Mouse (Mus musculus) neural tube, embryonic 14.5 days (tissue): ENCODE results near the gene Rcan1. TPM values are rescaled to one million over a fixed set of nuclear protein-coding genes. Genes with fewer than 3 reads are reported as not detected.

ENCODE experiments used
- ATAC-seq: fragments of 200-750 bp; cut with Nextera tagmentation; 2 replicates; pipeline ENCODE4 v1.8.0; 2017; ENCODE audit warnings: low read depth, mild to moderate bottlenecking, moderate TSS enrichment, moderate library complexity
- H3K27ac ChIP-seq: fragments of 300-500 bp; sonication (generic); 2 replicates; pipeline ENCODE4 v1.5.1; 2014; ENCODE audit warnings: low read depth, mild to moderate bottlenecking, control low read depth, low read length, moderate library complexity, mixed read lengths
- H3K27me3 ChIP-seq: fragments of 300-500 bp; sonication (generic); 2 replicates; pipeline ENCODE4 v1.6.1; 2014; ENCODE audit warnings: low read length; ENCODE audit not compliant: control insufficient read depth, insufficient read depth
- H3K36me3 ChIP-seq: fragments of 300-500 bp; sonication (generic); 2 replicates; pipeline ENCODE4 v1.6.1; 2014; ENCODE audit warnings: low read length, mixed read lengths; ENCODE audit not compliant: control insufficient read depth, insufficient read depth
- H3K4me1 ChIP-seq: fragments of 300-500 bp; sonication (generic); 2 replicates; pipeline ENCODE4 v1.6.1; 2014; ENCODE audit warnings: low read length; ENCODE audit not compliant: control insufficient read depth, insufficient read depth
- H3K4me2 ChIP-seq: fragments of 300-500 bp; sonication (generic); 2 replicates; pipeline ENCODE4 v1.6.1; 2014; ENCODE audit warnings: mild to moderate bottlenecking, low read depth, low read length, control low read depth
- H3K4me3 ChIP-seq: fragments of 300-500 bp; sonication (generic); 2 replicates; pipeline ENCODE4 v1.5.1; 2014; ENCODE audit warnings: low read depth, low read length, control low read depth, mixed read lengths
- H3K9ac ChIP-seq: fragments of 300-500 bp; sonication (generic); replicated peaks from 2 replicates; pipeline ENCODE4 v1.6.1; 2014; ENCODE audit warnings: low read depth, mild to moderate bottlenecking, control low read depth, low read length, mixed read lengths
- H3K9me3 ChIP-seq: fragments of 300-500 bp; sonication (generic); 2 replicates; pipeline ENCODE4 v1.6.1; 2016; ENCODE audit warnings: low read length; ENCODE audit not compliant: control insufficient read depth
- WGBS: fragments of 180-500 bp; shearing (Covaris S2); extraction: QIAGEN DNeasy Blood & Tissue Kit; methylation state at CpG from one replicate; pipeline ENCODE4 v1.1.7; 2014; 5-methylcytosine and 5-hydroxymethylcytosine counted together
- polyA plus RNA-seq: library from polyadenylated mRNA; unstranded; fragments of >200 nt; fragmentation: Nextera tagmentation; extraction: Ambion mirVana; gene quantifications from 2 replicates; pipeline ENCODE4 v1.2.1, GENCODE M21; 2014

The Rcan1 gene
- polyA plus RNA-seq, 1 experiment from 2014 or later: 70.6 TPM

DNA sequence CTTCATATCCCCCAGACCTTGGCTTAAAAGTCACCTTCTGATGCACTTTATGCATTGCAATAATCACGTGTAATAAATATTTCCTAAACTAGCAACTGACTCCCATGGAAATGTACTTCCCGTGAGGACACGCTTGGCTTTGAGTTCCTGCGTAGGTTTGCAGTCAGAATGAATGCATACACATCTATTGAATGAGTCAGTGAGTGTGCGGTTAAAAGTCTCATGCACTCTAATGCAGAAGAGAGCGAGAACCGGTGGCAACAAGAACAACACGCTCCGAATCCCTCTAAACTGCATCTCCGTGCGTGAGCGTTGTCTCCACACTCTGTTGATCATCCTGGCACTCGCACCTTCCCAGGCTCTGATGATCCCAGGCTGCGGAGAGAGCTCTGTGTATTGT lies 21.6 kb downstream of the Rcan1 start:
- H3K9ac ChIP-seq: no peak overlapping the region
- H3K27me3 ChIP-seq: no peaks in the 10 kb centered on the region
- H3K4me2 ChIP-seq: no peak overlapping the region
- ATAC-seq: no peak
- no peaks in the 10 kb centered on the region for H3K9me3 ChIP-seq
- no peaks in the 10 kb centered on the region for H3K36me3 ChIP-seq
- WGBS: 93% methylated on average over 14 of the region's 14 CpGs
- H3K4me1 ChIP-seq: no peaks in the 10 kb centered on the region
- no peak overlapping the region for H3K27ac ChIP-seq
- H3K4me3 ChIP-seq: no peak overlapping the region

GRCm38 (mm10) chr16:92445377-92445776 lies 25.3 kb downstream of the Rcan1 start:
- H3K9ac ChIP-seq: no peak overlapping the region
- WGBS: 66% methylated on average over 10 of the region's 10 CpGs

DNA sequence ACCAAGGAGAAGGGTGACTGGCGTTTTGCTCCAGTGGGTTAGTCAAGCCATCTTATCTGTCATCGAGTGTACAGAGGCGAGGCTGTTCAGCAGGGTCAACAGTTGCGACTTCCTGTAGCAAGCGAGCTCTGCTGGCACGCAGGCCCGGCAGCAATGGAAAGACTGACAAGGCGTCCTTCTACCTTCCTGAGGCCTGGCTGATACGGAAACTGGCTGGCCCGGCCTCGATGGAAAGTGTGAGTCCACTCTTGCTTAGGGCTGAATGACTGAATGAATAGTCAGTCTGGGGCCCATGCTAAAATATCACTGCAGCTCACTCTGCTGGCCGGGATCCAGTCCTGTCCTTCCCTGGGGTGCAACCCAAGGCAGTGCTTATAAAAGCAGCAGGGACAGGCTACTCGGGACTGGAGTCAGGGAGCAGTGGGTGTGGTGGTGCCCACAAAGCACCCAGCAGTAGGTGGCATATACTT lies 27.0 kb downstream of the Rcan1 start:
- Histone ChIP-seq H3K27ac (no peak overlapping the region), H3K4me1 (0 out of 2 replicates have a peak, but pooled peaks cover 3% of the 10 kb centered on the region), H3K4me2 (no peak overlapping the region), H3K27me3 (no peaks in the 10 kb centered on the region), H3K4me3 (no peak overlapping the region), H3K9ac (no peak overlapping the region), H3K36me3 (0 out of 2 replicates have a peak, but pooled peaks cover 3% of the 10 kb centered on the region), H3K9me3 (no peaks in the 10 kb centered on the region)
- WGBS: 77% methylated on average over 13 of the region's 13 CpGs
- ATAC-seq: no peak

More at GRCm38 (mm10) chr16:92445377-92445776, 25.3 kb downstream of the Rcan1 start:
- Histone ChIP-seq H3K4me3 (no peak overlapping the region), H3K4me2 (no peak overlapping the region), H3K27ac (no peak overlapping the region), H3K4me1 (0 out of 2 replicates have a peak, but pooled peaks cover 3% of the 10 kb centered on the region), H3K36me3 (no peaks in the 10 kb centered on the region), H3K9me3 (no peaks in the 10 kb centered on the region), H3K27me3 (no peaks in the 10 kb centered on the region)
- ATAC-seq: no peak

DNA sequence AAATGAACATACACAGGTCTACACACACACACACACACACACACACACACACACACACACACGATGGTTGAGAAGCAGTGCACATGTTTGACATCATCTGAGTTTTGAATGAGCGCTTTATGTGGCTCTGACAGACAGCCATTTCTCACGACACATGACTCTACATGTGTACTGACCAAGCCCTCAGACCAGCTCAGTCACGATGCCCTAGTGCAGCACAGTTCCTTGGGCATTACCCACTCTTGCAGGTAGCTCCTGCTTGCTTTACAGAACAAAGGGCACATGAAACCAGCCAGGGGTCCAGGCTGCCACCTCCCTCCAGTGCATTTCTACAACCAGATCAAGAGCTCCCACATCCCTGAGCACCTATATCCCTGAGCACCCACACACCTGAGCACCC lies 27.7 kb downstream of the Rcan1 start:
- no peak for ATAC-seq
- 90% methylated on average over 4 of the region's 4 CpGs for WGBS
- H3K36me3 ChIP-seq: 0 out of 2 replicates have a peak, but pooled peaks cover 3% of the 10 kb centered on the region

DNA sequence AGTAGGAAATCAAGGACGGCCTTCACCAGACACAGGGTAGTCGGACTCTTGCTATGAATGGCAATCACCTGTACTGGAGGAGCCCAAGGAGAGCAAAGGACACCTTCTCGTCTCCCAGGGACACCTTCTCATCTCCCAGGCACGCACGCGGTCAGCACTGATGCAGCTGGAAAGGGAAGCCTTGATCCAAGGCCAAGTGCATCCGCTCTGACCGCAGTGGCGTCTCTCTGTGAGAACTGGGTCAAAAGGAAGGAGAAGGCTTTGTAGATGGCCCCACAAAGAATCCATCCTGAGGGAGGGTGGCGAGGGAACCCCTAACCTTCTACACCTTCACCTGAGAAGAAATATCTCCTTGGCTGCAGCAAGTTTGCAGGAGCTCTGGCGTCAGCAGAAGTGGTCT lies 28.5 kb downstream of the Rcan1 start:
- 91% methylated on average over 11 of the region's 11 CpGs for WGBS
- Histone ChIP-seq H3K4me2 (no peak overlapping the region), H3K9ac (no peak overlapping the region), H3K27ac (no peak overlapping the region), H3K4me3 (no peak overlapping the region), H3K36me3 (0 out of 2 replicates have a peak, but pooled peaks cover 3% of the 10 kb centered on the region), H3K4me1 (0 out of 2 replicates have a peak, but pooled peaks cover 3% of the 10 kb centered on the region), H3K9me3 (no peaks in the 10 kb centered on the region), H3K27me3 (no peaks in the 10 kb centered on the region)
- no peak for ATAC-seq

More for the DNA sequence above, 27.7 kb downstream of the Rcan1 start:
- Histone ChIP-seq H3K4me3 (no peak overlapping the region), H3K27ac (no peak overlapping the region), H3K4me2 (no peak overlapping the region), H3K4me1 (0 out of 2 replicates have a peak, but pooled peaks cover 3% of the 10 kb centered on the region), H3K9ac (no peak overlapping the region), H3K27me3 (no peaks in the 10 kb centered on the region), H3K9me3 (no peaks in the 10 kb centered on the region)

DNA sequence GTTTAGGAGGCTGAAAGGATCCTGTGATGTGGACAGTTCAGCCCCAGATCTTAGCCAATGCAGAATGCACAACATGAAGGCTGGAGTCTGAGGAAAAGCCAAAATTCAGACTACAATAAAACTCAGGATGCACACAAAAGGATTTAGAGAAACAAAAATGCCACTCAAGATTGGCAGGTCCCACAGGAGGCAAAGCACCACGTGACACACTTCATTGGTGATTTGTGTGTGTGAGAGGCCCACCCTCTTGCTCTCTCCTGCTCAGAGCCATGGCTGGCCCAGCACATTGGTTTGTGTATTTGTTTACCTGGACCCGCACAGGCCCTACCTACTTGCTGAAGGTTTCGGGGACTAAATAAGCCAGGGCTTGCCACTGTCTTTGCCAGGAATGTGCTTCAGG lies 29.5 kb downstream of the Rcan1 start:
- no peaks in the 10 kb centered on the region for H3K27me3 ChIP-seq
- H3K4me2 ChIP-seq: no peak overlapping the region
- no peak overlapping the region for H3K9ac ChIP-seq
- no peaks in the 10 kb centered on the region for H3K9me3 ChIP-seq
- 0 out of 2 replicates have a peak, but pooled peaks cover 3% of the 10 kb centered on the region for H3K36me3 ChIP-seq
- H3K4me3 ChIP-seq: no peak overlapping the region
- no peak overlapping the region for H3K27ac ChIP-seq
- 70% methylated on average over 3 of the region's 3 CpGs for WGBS
- H3K4me1 ChIP-seq: 0 out of 2 replicates have a peak, but pooled peaks cover 3% of the 10 kb centered on the region
- ATAC-seq: no peak

- WGBS: 81% methylated on average over 8 of the region's 8 CpGs
- Histone ChIP-seq H3K36me3 (0 out of 2 replicates have a peak, but pooled peaks cover 3% of the 10 kb centered on the region), H3K4me1 (peaks cover 3% of the 10 kb centered on the region; the same call in 1 of the 2 replicates), H3K4me3 (no peak overlapping the region), H3K27me3 (no peaks in the 10 kb centered on the region), H3K9me3 (no peaks in the 10 kb centered on the region), H3K9ac (no peak overlapping the region), H3K4me2 (no peak overlapping the region), H3K27ac (no peak overlapping the region)
- ATAC-seq: no peak
Observed at GRCm38 (mm10) chr16:92440229-92440628, 30.4 kb downstream of the Rcan1 start.

- H3K36me3 ChIP-seq: 0 out of 2 replicates have a peak, but pooled peaks cover 4% of the 10 kb centered on the region
- H3K4me3 ChIP-seq: no peak overlapping the region
- no peaks in the 10 kb centered on the region for H3K9me3 ChIP-seq
- WGBS: 89% methylated on average over 2 of the region's 2 CpGs
- no peak overlapping the region for H3K4me2 ChIP-seq
- peaks cover 3% of the 10 kb centered on the region; the same call in 1 of the 2 replicates for H3K4me1 ChIP-seq
- H3K9ac ChIP-seq: no peak overlapping the region
- ATAC-seq: no peak
- H3K27ac ChIP-seq: no peak overlapping the region
- H3K27me3 ChIP-seq: no peaks in the 10 kb centered on the region
Observed at GRCm38 (mm10) chr16:92439775-92440174, 30.9 kb downstream of the Rcan1 start.

DNA sequence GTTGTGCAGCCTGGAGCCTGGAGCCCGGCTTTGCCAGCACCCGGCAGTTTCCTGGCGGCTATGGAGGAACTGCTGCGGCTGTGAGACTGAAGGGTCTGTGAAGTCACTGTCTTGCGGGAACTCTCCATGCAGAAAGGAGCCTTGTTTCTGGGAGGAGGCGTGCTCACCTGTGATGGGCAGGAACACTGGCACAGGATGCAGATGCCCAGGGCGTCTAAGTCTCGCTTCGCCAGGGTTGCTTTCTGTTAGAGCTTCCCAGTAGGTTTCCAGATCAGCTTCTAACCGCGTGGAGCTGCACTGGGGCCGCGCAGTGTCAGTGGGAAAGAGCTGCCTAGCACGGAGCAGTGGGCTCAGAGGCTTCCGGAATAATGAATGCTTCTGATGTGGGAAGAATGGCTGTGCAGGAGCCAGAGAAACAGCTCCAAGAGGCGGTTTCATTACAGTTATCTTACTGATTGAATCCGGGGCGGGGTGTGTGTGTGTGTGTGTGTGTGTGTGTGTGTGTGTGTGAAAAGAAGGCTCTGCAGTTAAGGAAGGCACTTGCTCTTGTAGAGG lies 35.2 kb downstream of the Rcan1 start:
- ATAC-seq: no peak
- Histone ChIP-seq H3K4me2 (no peak overlapping the region), H3K4me3 (no peak overlapping the region), H3K9ac (no peak overlapping the region), H3K27me3 (no peaks in the 10 kb centered on the region), H3K9me3 (no peaks in the 10 kb centered on the region), H3K36me3 (0 out of 2 replicates have a peak, but pooled peaks cover 7% of the 10 kb centered on the region), H3K27ac (no peak overlapping the region), H3K4me1 (no peaks in the 10 kb centered on the region; the same call in 1 of the 2 replicates)
- WGBS: 86% methylated on average over 18 of the region's 18 CpGs
